Mouse (Mus musculus) ovary, postnatal 14 days (tissue): ENCODE data around the gene Fto.

Source experiments
- DNase-seq: peaks from one replicate; pipeline ENCODE4 v3.0.0; 2022; ENCODE audit warnings: low spot score

The Fto gene

DNA sequence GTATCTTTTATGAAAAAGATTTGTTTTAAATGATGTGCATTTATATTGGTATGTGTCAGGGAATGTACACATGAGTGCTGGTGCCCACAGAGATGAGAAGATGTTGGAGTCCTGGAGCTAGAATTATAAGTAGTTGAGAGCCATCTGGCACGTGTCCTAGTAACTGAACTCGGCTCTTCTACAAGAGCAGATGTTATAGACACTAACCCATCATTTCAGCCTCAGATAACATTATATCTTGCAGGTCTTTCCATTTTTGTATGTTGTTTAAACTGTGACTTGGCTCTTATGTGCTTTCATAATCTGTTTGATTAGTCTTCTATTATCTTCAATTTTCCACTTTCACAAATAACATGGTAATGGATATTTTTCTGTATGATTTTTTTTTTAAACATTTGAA, 186.0 kb downstream of the Fto start:
- DNase-seq: no peak

- no peak for DNase-seq
Measured at GRCm38 (mm10) chr8:91501960-91502600, 188.8 kb downstream of the Fto start.

GRCm38 (mm10) chr8:91502791-91503190, 189.5 kb downstream of the Fto start:
- no peak for DNase-seq

DNA sequence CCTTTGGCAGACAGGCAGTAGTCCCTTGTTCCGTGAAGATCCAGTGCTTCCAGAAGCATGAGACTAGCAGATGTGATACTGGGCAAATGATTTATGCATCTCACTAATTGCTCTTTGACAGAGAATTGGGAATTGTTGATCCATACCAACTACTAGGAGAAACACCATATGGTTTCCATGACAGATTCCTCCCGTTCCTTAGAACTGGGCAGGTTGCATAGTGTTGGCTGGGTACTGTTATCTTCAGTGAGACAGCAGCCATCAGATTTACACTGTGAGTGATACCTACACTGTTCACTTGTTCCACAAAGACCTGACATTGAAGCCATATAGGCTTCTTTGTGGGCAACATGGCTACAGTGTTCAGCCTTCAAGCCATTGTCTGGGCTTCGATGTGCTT, 191.0 kb downstream of the Fto start:
- no peak for DNase-seq

- DNase-seq: peak; percentile 23
Measured at GRCm38 (mm10) chr8:91504891-91505290, 191.6 kb downstream of the Fto start.

- DNase-seq: no peak
Measured at GRCm38 (mm10) chr8:91505411-91505954, 192.2 kb downstream of the Fto start.

GRCm38 (mm10) chr8:91505997-91506672, 192.8 kb downstream of the Fto start:
- DNase-seq: no peak

- DNase-seq: no peak
Measured at GRCm38 (mm10) chr8:91506682-91507257, 193.4 kb downstream of the Fto start.

DNA sequence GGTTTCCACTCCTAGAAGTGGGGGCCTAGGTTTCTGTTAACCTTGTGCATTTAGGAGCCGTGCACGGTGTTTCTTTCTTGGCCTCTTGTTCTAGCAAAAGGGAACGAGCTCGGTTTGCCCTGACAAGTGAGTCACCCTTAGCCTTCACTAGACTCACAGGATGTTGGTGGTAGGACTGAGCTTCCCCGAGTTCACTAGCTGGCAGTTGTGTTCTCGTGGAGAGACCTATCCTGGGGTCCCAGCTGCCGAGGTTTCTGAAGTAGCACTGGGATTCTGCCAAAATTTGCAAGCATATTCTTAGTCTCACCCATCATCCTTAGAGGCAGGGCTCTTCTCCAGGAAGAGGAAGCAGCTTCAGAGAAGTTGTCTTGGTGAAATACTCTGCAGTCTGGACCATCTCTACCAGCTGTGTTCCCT, 194.4 kb downstream of the Fto start:
- no peak for DNase-seq

GRCm38 (mm10) chr8:91508284-91508683, 195.0 kb downstream of the Fto start:
- DNase-seq: no peak

DNA sequence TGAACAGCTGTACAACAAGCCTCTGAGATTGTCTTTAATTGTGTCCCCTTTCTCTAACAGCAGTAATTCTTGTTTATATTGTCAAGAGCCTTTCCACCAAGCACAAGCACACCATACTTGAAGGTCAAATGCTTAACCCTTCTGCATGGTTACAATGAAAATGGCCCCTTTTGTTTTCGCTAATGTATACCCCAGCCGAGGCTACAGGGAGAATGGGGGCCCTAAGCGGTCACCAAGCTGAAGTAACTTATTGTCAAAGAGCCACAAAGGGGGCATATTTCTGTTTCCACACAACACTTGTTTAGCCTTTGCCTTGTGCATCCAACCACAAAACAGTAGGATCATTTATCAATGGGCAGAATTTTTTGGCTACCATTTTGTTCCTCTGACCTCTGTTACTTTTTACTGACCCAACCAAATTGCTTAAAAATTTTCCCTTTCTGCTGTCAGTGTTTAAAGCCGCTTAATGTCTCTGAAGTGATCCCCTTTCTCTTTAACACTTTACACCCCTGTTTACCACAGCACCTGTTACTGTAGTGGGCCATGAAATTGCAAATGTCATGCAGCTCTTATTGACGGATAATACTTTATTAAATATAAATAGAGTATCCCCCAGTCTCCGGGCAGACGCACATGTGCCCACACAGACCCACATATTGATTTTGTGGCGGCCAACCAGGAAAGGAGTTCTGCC, 196.0 kb downstream of the Fto start:
- DNase-seq: no peak

DNA sequence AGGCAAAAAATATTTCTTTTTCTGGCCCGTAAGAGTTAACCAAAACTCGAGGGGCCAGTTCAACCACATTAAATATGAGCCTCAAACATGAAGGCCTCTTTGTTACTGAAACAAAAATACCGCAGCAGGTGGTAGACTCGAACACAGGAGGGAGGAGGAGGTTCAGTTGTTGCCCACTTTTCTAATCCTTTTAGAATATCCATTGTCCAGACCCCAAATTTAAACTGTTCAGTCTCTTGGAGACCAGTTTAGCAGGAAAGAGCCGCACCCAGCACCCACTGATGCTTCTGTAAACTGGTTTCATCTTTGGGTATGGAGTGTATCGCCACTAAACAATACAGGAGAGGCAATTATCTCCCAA, 196.6 kb downstream of the Fto start:
- DNase-seq: no peak

DNA sequence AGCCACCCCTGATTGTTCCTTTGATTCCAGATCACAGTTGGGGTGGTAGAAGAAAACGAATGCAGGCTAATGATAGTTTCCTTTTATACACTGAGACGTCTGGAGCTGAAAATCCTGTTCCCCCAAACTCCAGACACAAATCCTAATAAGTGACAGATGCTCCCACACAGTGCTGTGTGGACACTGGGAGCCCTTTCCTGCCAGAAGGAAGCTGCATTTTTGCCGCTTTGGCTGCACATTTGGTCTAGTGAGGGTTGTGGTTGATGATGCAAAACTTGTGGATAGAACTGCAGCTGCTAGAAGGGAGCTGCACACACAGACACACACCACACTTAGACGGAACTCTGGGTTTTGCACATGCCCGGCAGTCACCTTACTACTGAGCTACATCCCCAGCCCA, 197.4 kb downstream of the Fto start:
- DNase-seq: no peak

- DNase-seq: no peak
Measured at GRCm38 (mm10) chr8:91511943-91512342, 198.6 kb downstream of the Fto start.

DNA sequence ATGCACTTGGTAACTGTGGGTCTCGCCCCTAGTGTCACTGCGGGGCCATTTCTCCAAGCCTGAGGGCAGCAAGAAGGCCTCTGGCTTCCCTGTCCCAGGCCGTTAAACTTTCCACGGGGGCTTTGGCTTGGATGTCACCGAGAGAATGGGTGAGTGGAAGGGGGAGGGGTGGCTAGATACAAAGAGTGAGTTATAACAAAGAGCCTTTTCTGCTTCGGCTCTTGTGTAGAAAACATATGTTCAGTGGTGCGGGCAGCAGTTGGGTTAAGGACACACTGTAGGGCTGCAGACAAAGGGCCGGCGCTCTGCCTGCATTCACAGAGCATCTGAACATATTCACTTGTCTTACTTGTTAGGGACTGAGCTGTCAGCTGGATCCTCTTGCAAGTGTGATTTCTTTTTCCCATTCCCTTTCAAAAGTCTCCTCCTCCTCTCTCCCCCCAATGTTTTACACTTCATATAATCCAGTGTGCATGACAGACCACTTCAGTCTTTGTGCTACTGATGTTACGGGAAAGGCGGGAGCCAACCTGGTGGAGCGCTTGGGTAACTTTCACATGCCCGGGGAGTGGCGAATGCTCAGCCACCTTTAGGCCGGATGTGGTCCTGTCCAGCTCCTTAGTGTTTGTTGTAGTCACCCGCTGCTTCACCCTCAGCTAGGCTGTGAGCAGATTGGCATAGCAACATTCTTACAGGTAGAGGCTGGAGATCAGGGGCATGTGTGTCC, 201.6 kb downstream of the Fto start:
- DNase-seq: no peak

GRCm38 (mm10) chr8:91516422-91516821, 203.1 kb downstream of the Fto start:
- DNase-seq: no peak

- DNase-seq: no peak
Measured at GRCm38 (mm10) chr8:91518085-91518484, 204.8 kb downstream of the Fto start.

GRCm38 (mm10) chr8:91522201-91522600, 208.9 kb downstream of the Fto start:
- no peak for DNase-seq

- no peak for DNase-seq
Measured at GRCm38 (mm10) chr8:91524056-91524864, 210.9 kb downstream of the Fto start.

- no peak for DNase-seq
Measured at GRCm38 (mm10) chr8:91524865-91525250, 211.5 kb downstream of the Fto start.

DNA sequence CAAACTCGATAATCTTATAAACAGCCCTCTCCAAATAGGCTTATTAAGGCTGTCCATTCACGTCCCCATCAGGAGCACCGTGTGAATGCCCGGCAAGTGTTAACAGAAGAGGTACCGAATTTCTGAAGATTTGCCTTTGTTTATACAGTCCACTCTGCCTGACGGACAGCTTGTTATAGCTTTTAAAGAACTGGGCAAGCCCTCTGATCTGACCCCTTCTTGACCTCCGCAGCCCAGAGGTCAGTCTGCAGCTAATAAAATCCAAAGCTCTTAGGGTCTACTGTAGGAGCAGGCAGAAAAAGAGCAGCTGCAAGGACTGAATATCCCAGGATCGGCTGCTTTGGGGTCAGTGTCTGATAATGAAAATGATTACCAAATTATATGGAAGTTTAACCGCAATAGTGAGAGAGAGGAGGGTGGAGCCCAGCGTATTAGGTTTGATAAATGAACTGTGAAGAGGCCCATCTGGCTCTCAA, 212.1 kb downstream of the Fto start:
- no peak for DNase-seq
